Mouse (Mus musculus) embryonic stem cell, embryonic (primary cell): ENCODE measurements around the gene E330009J07Rik.

Experiments
- CTCF ChIA-PET, 4 experiments: fragments of 300-600 bp in 2 of 4; fragments of 350-600 bp in 2 of 4; sonication (Branson Sonifier 250); formaldehyde crosslinking; loops; one replicate each; lab custom pipeline; 2022; ENCODE audit warnings: inconsistent platforms in 2 of 4; lab: Charles Lee
- POLR2A ChIA-PET, 4 experiments: fragments of 300-600 bp in 2 of 4; fragments of 350-600 bp in 2 of 4; sonication (Branson Sonifier 250); formaldehyde crosslinking; loops; one replicate each; lab custom pipeline; 2022; ENCODE audit warnings: antibody characterized with exemption in 4 of 4, inconsistent platforms in 1 of 4; lab: Charles Lee

Gene E330009J07Rik

DNA sequence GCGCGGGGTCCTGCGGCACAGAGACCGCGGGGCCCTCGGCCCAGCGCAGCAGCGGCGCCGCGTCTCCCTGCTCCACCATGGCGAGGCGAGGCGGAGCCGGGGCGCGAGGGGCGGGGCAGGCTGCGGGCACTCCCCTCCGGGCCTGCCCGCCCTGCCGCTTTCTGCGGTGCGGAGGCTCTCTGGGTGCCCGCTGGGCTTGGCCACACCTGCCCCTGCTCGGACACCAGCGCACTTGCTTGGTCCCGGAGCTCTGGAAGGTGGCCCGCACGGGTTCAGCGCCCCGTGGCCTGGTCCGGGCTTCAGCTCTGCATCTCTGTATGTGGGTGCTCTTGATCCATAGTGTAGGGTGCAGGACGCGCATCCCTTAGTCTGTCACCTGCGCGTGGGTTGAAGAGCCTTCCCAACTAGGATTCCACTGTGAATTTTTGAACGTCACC lies at the start of gene E330009J07Rik:
TSS of gene E330009J07Rik (minus strand) at position 89 of the 437 bp plus-strand sequence.
- ChIA-PET POLR2A (interaction anchor here (0.6 to 1.6 kb wide), 14 partner anchors 8 to 565 kb away, joined by 3 to 7 read pairs (median 4); no protein-coding TSS in a partner anchor), CTCF (interaction anchor here in 3 of 4 experiments (0.6 to 2.8 kb wide), 5 partner anchors 13 to 631 kb away, joined by 4 to 16 read pairs (median 8); no protein-coding TSS in a partner anchor)

DNA sequence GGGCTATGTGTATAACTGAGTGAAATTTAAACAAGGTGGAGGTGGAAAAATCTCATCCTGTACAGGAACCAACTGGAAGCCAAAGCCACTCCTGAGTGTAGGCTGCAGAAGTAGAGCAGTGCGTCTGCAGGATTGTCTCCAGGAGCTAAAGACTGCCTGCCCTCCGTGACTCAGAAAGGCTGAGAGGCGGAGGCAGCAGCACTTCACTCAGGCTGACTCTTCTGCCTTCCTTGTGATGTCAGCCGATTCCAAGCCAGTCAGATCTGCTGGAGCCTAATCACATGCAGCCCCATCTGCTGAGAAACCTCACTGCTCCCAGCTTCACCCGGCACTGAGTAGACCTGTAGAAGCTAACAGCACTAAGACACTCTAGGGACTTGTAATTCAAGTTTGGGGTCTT lies 46.4 kb upstream of the E330009J07Rik start:
- POLR2A ChIA-PET = interaction anchor here (0.7 to 6.6 kb wide), 7 partner anchors 9 to 157 kb away, joined by 3 to 42 read pairs (median 4); partner anchors contain the start of genes Tas2r137 (in 2 of the 4), Agk (in 1 of the 4) and Ssbp1 (in 1 of the 4)

DNA sequence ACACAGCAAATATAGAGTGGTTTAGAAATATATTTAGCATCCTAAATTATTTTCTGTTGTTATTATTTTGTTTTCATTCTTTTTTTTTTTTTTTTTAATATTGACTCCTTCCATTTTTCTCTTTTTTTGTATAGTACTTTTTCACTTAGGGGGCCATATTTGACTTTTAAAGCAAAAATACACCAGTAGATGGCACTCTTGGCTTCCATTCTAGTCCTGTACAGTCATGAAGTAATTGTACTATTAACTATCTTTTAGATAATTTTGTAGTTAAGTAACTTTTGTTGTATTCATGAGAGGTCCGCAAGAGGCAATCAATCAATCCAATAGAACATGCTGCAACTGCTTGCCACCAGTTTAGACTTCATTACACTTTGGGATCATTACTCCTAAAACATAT lies 43.8 kb upstream of the E330009J07Rik start:
- ChIA-PET POLR2A (no interaction called here), CTCF (no interaction called here)

More for the DNA sequence above, 46.4 kb upstream of the E330009J07Rik start:
- CTCF ChIA-PET = no interaction called here

DNA sequence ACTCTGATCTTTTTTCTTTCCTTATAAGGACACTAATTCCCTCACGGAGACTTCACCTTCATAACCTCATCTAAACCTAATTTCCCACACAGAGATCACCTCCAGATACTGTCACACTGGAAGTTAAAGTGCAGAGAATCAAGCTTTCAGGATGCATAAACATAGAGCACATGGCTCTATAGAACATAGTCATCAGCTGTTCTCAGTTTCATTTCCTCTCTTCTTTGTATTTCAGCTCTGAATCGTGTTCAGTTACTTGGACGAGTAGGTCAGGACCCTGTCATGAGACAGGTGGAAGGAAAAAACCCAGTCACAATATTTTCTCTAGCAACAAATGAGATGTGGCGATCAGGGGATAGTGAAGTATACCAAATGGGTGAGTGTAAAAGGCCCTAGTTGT lies 40.2 kb upstream of the E330009J07Rik start:
- CTCF ChIA-PET = no interaction called here
- POLR2A ChIA-PET = interaction anchor here in 1 of 4 experiments (1.0 to 3.3 kb wide), 3 partner anchors 10 to 32 kb away, joined by 3 to 24 read pairs (median 7); no protein-coding TSS in a partner anchor

DNA sequence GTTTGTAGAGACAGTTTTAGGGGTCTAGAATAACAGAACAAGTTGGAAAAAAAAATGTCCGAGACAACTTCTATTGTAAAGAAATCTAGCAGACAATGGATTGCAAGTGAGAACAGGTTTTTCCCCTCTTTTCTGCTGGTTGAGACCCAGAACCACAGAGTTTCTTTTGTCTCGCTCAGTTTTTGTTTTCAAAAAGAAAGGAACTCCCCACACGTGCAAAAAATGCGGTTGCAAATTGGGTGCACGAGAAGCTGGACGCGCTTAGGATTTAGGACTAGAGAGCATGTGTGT lies 35.7 kb upstream of the E330009J07Rik start:
- POLR2A ChIA-PET = interaction anchor here (0.5 to 2.7 kb wide), 14 partner anchors 11 to 599 kb away, joined by 3 to 42 read pairs (median 4); partner anchors contain the start of genes Agk (in 2 of the 4), E330009J07Rik (in 2 of the 4) and Tmem178b (in 1 of the 4)
- CTCF ChIA-PET = interaction anchor here in 2 of 4 experiments (0.9 to 1.0 kb wide), 3 partner anchors 17 to 235 kb away, joined by 3 to 5 read pairs (median 4); no protein-coding TSS in a partner anchor

DNA sequence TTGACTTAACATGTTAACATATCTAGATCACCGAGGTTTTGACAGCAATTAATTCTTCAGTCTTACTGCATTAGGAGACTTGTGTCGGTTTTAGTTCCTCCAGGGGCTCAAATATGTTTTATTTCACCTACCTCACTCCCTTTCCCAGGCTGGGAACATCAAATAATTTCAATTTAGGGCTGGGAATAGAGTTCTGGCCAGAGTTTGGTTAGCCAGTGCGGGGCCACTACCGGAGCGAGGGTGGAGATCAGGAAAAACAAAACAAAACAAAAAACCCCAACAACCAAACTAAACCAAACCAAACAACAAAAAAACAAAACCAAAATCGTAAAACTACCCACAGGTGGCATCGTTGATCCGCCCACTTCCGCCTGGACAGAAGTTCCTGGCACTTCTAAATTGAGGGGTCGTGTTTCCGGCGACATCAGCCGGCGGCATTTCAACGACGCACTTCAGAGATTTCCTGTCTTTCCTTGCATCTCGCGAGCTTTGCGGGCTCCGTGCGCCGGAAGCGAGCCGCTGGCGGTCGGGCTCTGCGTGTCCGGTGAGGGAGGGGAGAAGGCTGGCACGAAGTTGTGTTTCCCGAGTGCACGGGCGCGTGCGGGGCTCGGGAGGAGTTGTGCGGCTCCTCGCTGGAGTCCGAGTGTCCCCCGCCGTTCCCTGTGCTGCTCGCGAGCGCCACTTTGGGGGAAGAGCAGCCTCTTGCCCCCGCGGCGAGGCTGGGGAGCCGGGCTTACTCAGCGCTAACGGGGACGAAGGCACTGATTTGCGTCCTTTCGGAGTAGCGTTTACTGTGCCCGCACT lies 35.2 kb upstream of the E330009J07Rik start, which contains the start of gene Ssbp1:
TSS of gene Ssbp1 (plus strand) at position 437 of the 804 bp plus-strand sequence.
- POLR2A ChIA-PET = interaction anchor here (0.5 to 2.1 kb wide), 12 partner anchors 12 to 598 kb away, joined by 3 to 10 read pairs (median 4); partner anchors contain the start of genes Agk (in 2 of the 4) and Tmem178b (in 1 of the 4)
- CTCF ChIA-PET = interaction anchor here in 2 of 4 experiments (0.9 to 1.0 kb wide), 3 partner anchors 17 to 235 kb away, joined by 3 to 5 read pairs (median 4); no protein-coding TSS in a partner anchor

DNA sequence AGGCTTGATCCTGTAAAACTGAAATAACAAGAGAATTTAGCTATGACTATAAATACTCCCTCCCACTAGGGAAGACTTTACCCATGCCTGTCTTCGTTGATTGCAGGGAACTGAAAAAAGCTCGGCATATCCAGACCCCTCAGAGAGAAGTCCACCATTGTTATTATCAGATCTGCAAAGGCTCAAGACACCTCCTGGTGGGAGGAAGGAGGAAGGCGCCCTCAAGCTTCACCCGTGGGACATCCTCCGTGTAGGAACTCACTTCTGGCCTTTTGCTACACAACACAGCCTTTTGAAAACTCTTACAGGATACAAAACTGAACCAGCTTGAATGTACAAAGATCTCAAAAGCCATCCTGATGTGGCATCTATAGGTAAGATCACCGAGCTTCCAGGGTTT lies 29.8 kb upstream of the E330009J07Rik start:
- ChIA-PET POLR2A (interaction anchor here in 1 of 4 experiments (1.0 to 2.9 kb wide), 2 partner anchors 10 to 12 kb away, joined by 4 to 10 read pairs; no protein-coding TSS in a partner anchor), CTCF (interaction anchor here (0.6 to 3.5 kb wide), 10 partner anchors 11 to 229 kb away, joined by 3 to 15 read pairs (median 4); no protein-coding TSS in a partner anchor)

DNA sequence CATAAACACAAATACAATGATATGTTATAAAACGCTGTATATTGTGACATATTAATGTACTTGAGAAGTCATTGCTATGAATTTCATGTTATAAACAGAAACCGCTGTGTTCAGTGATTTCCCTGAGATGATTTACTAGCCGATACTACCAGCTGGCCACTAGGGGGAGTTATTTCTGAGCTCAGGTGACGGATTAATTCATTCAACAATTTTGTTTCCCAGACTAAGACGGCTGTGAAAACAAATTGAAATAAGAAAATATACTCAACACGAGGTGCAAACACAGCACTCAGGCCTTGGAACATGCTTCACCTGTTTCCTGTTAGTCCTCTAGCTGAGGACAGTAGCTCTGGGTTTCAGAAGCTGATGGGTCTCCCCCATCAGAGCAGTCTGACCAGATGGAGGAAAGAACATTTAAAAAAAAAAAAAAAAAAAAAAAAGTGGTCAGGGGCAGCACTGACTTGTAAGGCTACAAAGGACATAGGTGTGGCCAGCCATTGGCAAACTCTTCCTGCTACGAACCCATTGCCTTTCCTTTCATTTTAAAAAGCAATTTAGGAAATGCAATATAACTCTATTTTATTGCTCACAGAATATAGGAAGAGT lies 18.6 kb upstream of the E330009J07Rik start:
- POLR2A ChIA-PET = interaction anchor here in 3 of 4 experiments (0.7 to 2.6 kb wide), 6 partner anchors 19 to 1959 kb away, joined by 3 to 7 read pairs (median 4); partner anchors contain the start of gene E330009J07Rik (in 1 of the 3)
- CTCF ChIA-PET = interaction anchor here (0.5 to 2.2 kb wide), 32 partner anchors 8 to 1955 kb away, joined by 3 to 15 read pairs (median 4); partner anchors contain the start of genes E330009J07Rik (in 1 of the 4), Ssbp1 (in 1 of the 4) and Wee2 (in 1 of the 4)

DNA sequence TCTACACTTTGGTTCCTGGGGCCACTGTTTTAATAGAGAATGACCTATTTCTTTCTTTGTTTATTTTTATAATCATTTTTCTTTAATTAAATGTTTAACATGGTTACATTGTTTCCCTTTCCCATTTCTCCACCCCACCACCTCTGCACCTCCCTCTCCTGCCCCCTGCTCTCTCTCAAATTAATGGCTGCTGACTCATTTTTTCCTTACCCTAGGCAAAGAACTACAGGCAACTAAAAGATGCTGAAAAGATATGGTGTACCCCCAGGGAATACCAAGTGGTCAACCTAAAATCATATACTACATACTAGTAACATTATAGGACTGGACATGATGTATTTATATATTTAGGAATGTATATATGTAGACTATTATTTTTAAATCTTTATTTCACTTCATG lies 12.7 kb upstream of the E330009J07Rik start:
- CTCF ChIA-PET = no interaction called here
- POLR2A ChIA-PET = interaction anchor here in 1 of 4 experiments (1.1 to 1.8 kb wide), 2 partner anchors 13 to 24 kb away, joined by 3 to 4 read pairs; partner anchors contain the start of gene E330009J07Rik

DNA sequence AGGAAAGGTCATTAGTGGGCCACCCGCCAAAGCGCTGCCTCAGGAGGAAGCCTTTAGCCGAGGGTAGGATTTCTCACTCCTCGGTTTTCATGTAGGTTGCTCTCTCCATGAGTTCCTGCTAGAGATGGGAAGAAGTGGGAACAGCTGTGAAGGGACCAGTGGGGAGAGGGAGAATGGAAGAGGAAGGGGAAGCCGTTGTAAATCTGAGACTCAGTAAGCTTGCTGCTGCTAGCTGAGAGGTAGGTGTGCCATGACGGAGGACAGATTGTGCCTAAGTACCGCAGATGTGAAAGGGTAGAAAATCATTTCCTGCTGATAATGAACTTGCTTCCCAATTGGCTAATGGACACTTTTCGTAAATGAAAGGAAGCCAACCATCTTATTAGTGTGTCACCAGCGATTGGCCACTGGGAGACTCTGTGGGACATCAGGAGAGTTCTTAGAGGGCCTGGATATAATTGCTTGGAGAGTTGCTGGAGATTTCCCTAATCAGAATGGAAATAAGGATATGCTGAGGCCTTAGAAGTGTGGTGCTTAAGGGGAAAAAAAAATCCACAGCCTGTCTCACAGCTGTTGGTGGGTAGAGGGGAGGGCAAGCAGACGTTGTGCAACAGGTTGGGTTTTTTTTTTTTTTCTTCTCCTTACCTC lies 7.5 kb upstream of the E330009J07Rik start:
- CTCF ChIA-PET = interaction anchor here in 1 of 4 experiments (1.3 to 2.1 kb wide), 2 partner anchors 9 to 11 kb away, joined by 4 to 6 read pairs; no protein-coding TSS in a partner anchor
- POLR2A ChIA-PET = interaction anchor here in 1 of 4 experiments (0.7 kb wide), 1 partner anchor 427 kb away, joined by 3 read pairs; no protein-coding TSS in a partner anchor

DNA sequence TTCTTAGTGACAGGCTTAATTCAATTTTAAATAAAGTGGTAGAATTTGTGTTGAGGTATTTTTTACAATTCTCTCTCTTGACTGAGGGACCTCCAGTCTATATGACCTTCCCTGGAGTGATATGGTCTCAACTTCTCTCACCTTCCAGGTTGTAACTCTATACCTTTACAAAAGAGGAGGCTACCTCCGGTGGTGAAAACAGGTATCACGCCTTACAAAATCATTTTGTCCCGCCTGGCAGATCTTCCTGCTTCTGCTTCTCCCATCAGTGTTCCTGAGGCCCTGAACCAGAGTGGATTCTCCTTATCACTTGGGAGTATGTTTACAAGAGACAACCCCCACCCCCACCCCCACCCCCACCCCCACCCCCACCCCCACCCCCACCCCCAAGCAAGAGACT lies 5.8 kb upstream of the E330009J07Rik start:
- CTCF ChIA-PET = no interaction called here
- POLR2A ChIA-PET = no interaction called here

DNA sequence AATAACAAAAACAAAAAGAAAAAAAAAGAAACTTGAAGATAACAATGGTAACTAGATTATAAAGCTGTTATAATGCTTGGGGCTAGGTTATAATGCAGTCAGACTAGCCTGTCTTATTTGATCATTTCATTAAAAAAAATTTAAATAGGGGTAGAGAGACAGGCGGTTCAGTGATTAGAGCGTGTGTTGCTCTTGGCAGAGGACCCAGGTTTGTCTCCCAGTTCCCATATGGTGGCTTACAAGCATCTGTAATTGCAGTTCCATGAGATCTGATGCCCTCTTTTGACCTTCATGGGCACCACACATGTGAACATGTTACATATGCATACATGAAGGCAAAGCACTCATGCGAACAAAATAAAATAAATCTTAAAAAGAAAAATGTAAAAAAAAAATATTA lies 5.3 kb upstream of the E330009J07Rik start:
- ChIA-PET CTCF (interaction anchor here in 1 of 4 experiments (1.0 kb wide), 1 partner anchor 13 kb away, joined by 3 read pairs; no protein-coding TSS in a partner anchor), POLR2A (no interaction called here)

DNA sequence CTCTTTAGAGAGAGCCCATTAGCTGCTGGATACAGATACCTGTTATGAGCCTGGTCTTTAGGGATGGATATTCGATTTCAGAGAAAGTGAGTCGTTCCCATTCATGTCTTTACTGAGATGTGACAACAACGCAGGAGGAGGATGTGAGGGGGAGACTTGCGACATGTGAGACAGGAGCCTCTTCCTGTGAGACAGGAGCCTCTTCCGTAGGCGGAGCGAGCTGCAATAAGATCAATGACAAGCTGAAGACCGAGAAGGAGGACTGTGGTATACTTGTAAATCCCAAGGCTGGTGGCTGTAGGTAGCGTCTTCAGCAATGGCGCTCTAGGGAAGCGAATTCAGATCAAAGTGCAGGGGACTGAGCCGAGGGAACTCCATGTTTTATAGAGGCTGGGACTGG lies 3.8 kb upstream of the E330009J07Rik start:
- POLR2A ChIA-PET = interaction anchor here in 1 of 4 experiments (0.6 kb wide), 1 partner anchor 12 kb away, joined by 3 read pairs; no protein-coding TSS in a partner anchor
- CTCF ChIA-PET = interaction anchor here in 1 of 4 experiments (1.5 kb wide), 1 partner anchor 46 kb away, joined by 3 read pairs; no protein-coding TSS in a partner anchor

DNA sequence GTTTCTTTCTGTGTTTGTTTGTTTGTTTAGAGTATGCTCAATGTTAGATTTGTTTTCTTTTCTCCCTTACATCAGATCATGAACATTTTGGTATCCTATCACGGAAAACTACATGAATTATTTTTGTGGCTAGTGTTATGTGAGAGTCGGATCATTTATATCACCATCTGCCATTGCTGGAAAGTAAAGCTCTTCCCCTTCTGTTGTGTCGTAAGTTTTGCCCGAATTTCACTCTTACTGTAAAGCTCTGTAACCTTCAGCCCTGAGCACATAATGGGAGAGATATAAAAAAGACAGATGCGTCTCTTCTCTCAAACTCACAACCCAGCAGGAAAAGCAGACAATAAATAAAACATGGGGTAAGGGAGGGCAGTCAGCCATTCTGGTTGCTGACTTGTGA lies 3.0 kb upstream of the E330009J07Rik start, which contains the start of gene Wee2:
TSS of gene Wee2 (plus strand) at position 153 of the 400 bp plus-strand sequence.
- ChIA-PET POLR2A (no interaction called here), CTCF (interaction anchor here in 2 of 4 experiments (0.9 to 1.5 kb wide), 3 partner anchors 16 to 202 kb away, joined by 3 read pairs; no protein-coding TSS in a partner anchor)

DNA sequence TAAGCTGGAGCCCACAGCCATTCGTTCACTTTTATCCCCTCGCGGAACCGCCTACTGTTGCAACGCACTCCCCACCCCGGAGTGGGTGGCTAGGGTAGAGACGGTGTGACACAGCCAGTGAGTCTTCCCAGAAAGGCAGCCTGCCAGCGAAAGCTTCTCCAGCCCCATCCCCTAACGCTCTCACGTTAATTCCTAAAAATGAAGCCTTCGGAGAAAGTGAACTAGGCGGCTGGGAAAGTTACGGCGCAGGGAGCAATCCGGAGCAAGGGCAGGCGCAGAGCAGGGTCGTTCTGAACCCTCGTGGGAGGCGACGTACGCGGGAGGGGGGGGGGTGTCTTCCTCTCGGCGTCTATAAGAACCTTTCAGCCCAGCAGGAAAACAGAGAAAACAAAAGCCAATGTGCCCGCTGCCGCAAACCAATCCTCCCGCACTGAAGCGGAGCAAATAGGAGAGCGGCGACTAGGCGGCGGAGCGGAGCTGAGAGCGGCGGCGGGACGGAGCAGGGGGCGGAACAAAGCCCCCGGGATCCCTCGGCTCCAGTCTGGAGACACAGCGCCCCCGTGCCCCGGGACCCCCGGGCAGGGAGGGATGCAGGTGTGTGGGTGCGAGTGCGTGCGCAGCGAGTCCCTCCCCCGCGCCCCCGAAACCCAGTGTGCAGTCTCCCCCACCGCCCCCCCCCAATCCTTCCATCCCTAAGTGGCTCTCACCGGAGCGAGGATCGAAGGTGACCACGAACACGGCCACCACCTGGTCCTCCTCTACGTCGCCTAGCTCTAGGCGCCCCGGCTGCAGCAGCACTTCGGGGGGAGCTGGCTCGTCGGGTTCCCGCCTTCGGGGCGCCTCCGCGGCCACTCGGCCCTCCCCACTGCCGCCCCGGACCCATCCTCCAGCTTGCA lies 536 bp downstream of the E330009J07Rik start:
- POLR2A ChIA-PET = interaction anchor here (0.6 to 2.0 kb wide), 26 partner anchors 8 to 733 kb away, joined by 3 to 7 read pairs (median 4); partner anchors contain the start of genes Agk (in 1 of the 4) and Ssbp1 (in 1 of the 4)
- CTCF ChIA-PET = interaction anchor here in 3 of 4 experiments (0.6 to 2.8 kb wide), 7 partner anchors 8 to 631 kb away, joined by 4 to 16 read pairs (median 7); no protein-coding TSS in a partner anchor

DNA sequence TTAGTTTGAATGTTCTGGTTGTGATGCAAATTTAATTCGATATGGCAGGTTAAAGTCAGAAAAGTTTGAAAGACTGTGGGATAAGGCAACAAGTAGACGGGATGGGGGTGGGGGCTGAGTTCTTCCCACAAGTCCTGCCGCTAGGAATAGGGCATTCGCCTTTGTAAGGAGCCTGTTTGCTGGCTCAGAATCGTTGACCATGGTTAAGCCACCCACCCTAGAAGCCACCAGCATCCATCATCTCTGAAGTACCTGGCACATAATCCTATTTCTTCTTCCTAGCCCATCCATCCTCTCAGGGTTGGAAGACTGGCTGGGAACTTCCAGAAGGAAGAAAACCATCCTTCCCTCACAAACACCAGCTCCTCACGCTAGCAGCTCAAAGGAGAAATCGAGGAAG lies 1.2 kb downstream of the E330009J07Rik start:
- ChIA-PET CTCF (interaction anchor here in 3 of 4 experiments (0.9 to 2.8 kb wide), 6 partner anchors 8 to 31 kb away, joined by 3 to 16 read pairs (median 4); no protein-coding TSS in a partner anchor), POLR2A (interaction anchor here (0.6 to 2.0 kb wide), 14 partner anchors 13 to 733 kb away, joined by 3 to 5 read pairs (median 4); partner anchors contain the start of genes Agk (in 1 of the 4) and Ssbp1 (in 1 of the 4))
